Mouse (Mus musculus): ENCODE data around the gene Recql. TPM values are rescaled to one million over a fixed set of nuclear protein-coding genes. Genes with fewer than 3 reads are reported as not detected.

Gene Recql
- polyA plus RNA-seq, 1 experiment from 2014 or later, result 20.5 TPM

GRCm38 (mm10) chr6:142347431-142348385 lies 39.2 kb downstream of the Recql start:
- Histone ChIP-seq H3K4me3 (ENCODE audit: low read length) (no peak overlapping the region), H3K4me1 (ENCODE audit: control insufficient read depth, insufficient read depth, low read length) (peaks cover 4% of the 10 kb centered on the region), H3K27me3 (ENCODE audit: control insufficient read depth, insufficient read depth, low read length) (no peaks in the 10 kb centered on the region), H3K9ac (ENCODE audit: low read length) (no peak overlapping the region), H3K4me2 (ENCODE audit: low read depth, low read length) (no peak overlapping the region), H3K36me3 (ENCODE audit: control insufficient read depth, insufficient read depth) (peaks cover 13% of the 10 kb centered on the region), H3K9me3 (replicated peaks; ENCODE audit: control insufficient read depth, low read length) (no peaks in the 10 kb centered on the region), H3K27ac (ENCODE audit: low read length) (no peak overlapping the region)
- 63% methylated on average over 11 of the region's 11 CpGs for WGBS
- no peak for ATAC-seq (replicated peaks; ENCODE audit: extremely low read depth, insufficient read depth, low FRiP score)

- Histone ChIP-seq H3K9ac (ENCODE audit: low read length) (peak overlapping the region; percentile 82), H3K4me1 (ENCODE audit: control insufficient read depth, insufficient read depth, low read length) (peaks cover 4% of the 10 kb centered on the region), H3K27ac (ENCODE audit: low read length) (no peak overlapping the region), H3K36me3 (ENCODE audit: control insufficient read depth, insufficient read depth) (peaks cover 10% of the 10 kb centered on the region; the same call in 1 of the 2 replicates), H3K4me2 (ENCODE audit: low read depth, low read length) (peak overlapping the region; percentile 77), H3K9me3 (replicated peaks; ENCODE audit: control insufficient read depth, low read length) (no peaks in the 10 kb centered on the region), H3K4me3 (ENCODE audit: low read length) (peak overlapping the region; percentile 95), H3K27me3 (ENCODE audit: control insufficient read depth, insufficient read depth, low read length) (no peaks in the 10 kb centered on the region)
- WGBS, result 44% methylated on average over 12 of the region's 12 CpGs
- ATAC-seq (replicated peaks; ENCODE audit: extremely low read depth, insufficient read depth, low FRiP score), result no peak
These were observed 40.4 kb downstream of the Recql start for GRCm38 (mm10) chr6:142346181-142347110.

GRCm38 (mm10) chr6:142345440-142346038 lies 41.3 kb downstream of the Recql start, which contains the start of gene Pyroxd1:
Gene Pyroxd1, plus strand, starts transcription at chr6:142345654.
- Histone ChIP-seq H3K27me3 (ENCODE audit: control insufficient read depth, insufficient read depth, low read length) (no peaks in the 10 kb centered on the region), H3K9ac (ENCODE audit: low read length) (peak within 1 kb of the TSS; percentile 82), H3K4me2 (ENCODE audit: low read depth, low read length) (peak within 1 kb of the TSS; percentile 77), H3K4me3 (ENCODE audit: low read length) (peak within 1 kb of the TSS; percentile 95), H3K27ac (ENCODE audit: low read length) (peak within 1 kb of the TSS; percentile 84), H3K9me3 (replicated peaks; ENCODE audit: control insufficient read depth, low read length) (no peaks in the 10 kb centered on the region), H3K4me1 (ENCODE audit: control insufficient read depth, insufficient read depth, low read length) (peaks cover 4% of the 10 kb centered on the region), H3K36me3 (ENCODE audit: control insufficient read depth, insufficient read depth) (0 out of 2 replicates have a peak, but pooled peaks cover 6% of the 10 kb centered on the region)
- whole genome bisulfite sequencing, result under 1% methylated on average over 48 of the region's 48 CpGs
- peak; percentile 95 for ATAC-seq (replicated peaks; ENCODE audit: extremely low read depth, insufficient read depth, low FRiP score)

GRCm38 (mm10) chr6:142343561-142343960 lies 43.3 kb downstream of the Recql start:
- no peak overlapping the region for H3K27ac ChIP-seq (ENCODE audit: low read length)
- 51% methylated on average over 2 of the region's 2 CpGs for WGBS
- H3K9me3 ChIP-seq (replicated peaks; ENCODE audit: control insufficient read depth, low read length), result no peaks in the 10 kb centered on the region
- ATAC-seq (replicated peaks; ENCODE audit: extremely low read depth, insufficient read depth, low FRiP score), result no peak
- H3K4me1 ChIP-seq (ENCODE audit: control insufficient read depth, insufficient read depth, low read length), result peaks cover 4% of the 10 kb centered on the region
- no peak overlapping the region for H3K4me2 ChIP-seq (ENCODE audit: low read depth, low read length)
- no peak overlapping the region for H3K9ac ChIP-seq (ENCODE audit: low read length)
- no peak overlapping the region for H3K4me3 ChIP-seq (ENCODE audit: low read length)
- no peaks in the 10 kb centered on the region for H3K36me3 ChIP-seq (ENCODE audit: control insufficient read depth, insufficient read depth)
- H3K27me3 ChIP-seq (ENCODE audit: control insufficient read depth, insufficient read depth, low read length), result no peaks in the 10 kb centered on the region

GRCm38 (mm10) chr6:142339576-142339975 lies 47.3 kb downstream of the Recql start:
- no peaks in the 10 kb centered on the region for H3K27me3 ChIP-seq (ENCODE audit: control insufficient read depth, insufficient read depth, low read length)
- H3K4me1 ChIP-seq (ENCODE audit: control insufficient read depth, insufficient read depth, low read length), result no peaks in the 10 kb centered on the region
- H3K4me2 ChIP-seq (ENCODE audit: low read depth, low read length), result no peak overlapping the region
- no peaks in the 10 kb centered on the region for H3K9me3 ChIP-seq (replicated peaks; ENCODE audit: control insufficient read depth, low read length)
- H3K9ac ChIP-seq (ENCODE audit: low read length), result no peak overlapping the region
- ATAC-seq (replicated peaks; ENCODE audit: extremely low read depth, insufficient read depth, low FRiP score), result no peak
- no peaks in the 10 kb centered on the region for H3K36me3 ChIP-seq (ENCODE audit: control insufficient read depth, insufficient read depth)
- H3K4me3 ChIP-seq (ENCODE audit: low read length), result no peak overlapping the region
- H3K27ac ChIP-seq (ENCODE audit: low read length), result no peak overlapping the region
- 26% methylated on average over 2 of the region's 2 CpGs for WGBS

- Histone ChIP-seq H3K4me3 (ENCODE audit: low read length) (no peak overlapping the region), H3K27me3 (ENCODE audit: control insufficient read depth, insufficient read depth, low read length) (no peaks in the 10 kb centered on the region), H3K27ac (ENCODE audit: low read length) (no peak overlapping the region), H3K9me3 (replicated peaks; ENCODE audit: control insufficient read depth, low read length) (no peaks in the 10 kb centered on the region), H3K36me3 (ENCODE audit: control insufficient read depth, insufficient read depth) (no peaks in the 10 kb centered on the region), H3K9ac (ENCODE audit: low read length) (no peak overlapping the region), H3K4me1 (ENCODE audit: control insufficient read depth, insufficient read depth, low read length) (no peaks in the 10 kb centered on the region), H3K4me2 (ENCODE audit: low read depth, low read length) (no peak overlapping the region)
- no peak for ATAC-seq (replicated peaks; ENCODE audit: extremely low read depth, insufficient read depth, low FRiP score)
- WGBS, result 58% methylated on average over 2 of the region's 2 CpGs
These were observed 47.9 kb downstream of the Recql start for GRCm38 (mm10) chr6:142338961-142339360.

- Histone ChIP-seq H3K9me3 (replicated peaks; ENCODE audit: control insufficient read depth, low read length) (no peaks in the 10 kb centered on the region), H3K4me3 (ENCODE audit: low read length) (no peak overlapping the region), H3K27ac (ENCODE audit: low read length) (no peak overlapping the region), H3K36me3 (ENCODE audit: control insufficient read depth, insufficient read depth) (no peaks in the 10 kb centered on the region), H3K9ac (ENCODE audit: low read length) (no peak overlapping the region), H3K27me3 (ENCODE audit: control insufficient read depth, insufficient read depth, low read length) (no peaks in the 10 kb centered on the region), H3K4me2 (ENCODE audit: low read depth, low read length) (no peak overlapping the region), H3K4me1 (ENCODE audit: control insufficient read depth, insufficient read depth, low read length) (no peaks in the 10 kb centered on the region)
- ATAC-seq (replicated peaks; ENCODE audit: extremely low read depth, insufficient read depth, low FRiP score), result no peak
- 42% methylated on average over 1 of the region's 1 CpGs for WGBS
These were observed 57.7 kb downstream of the Recql start for GRCm38 (mm10) chr6:142329201-142329600.

- no peaks in the 10 kb centered on the region for H3K27me3 ChIP-seq (ENCODE audit: control insufficient read depth, insufficient read depth, low read length)
- H3K9ac ChIP-seq (ENCODE audit: low read length), result no peak overlapping the region
- no peaks in the 10 kb centered on the region for H3K36me3 ChIP-seq (ENCODE audit: control insufficient read depth, insufficient read depth)
- no peaks in the 10 kb centered on the region for H3K9me3 ChIP-seq (replicated peaks; ENCODE audit: control insufficient read depth, low read length)
- ATAC-seq (replicated peaks; ENCODE audit: extremely low read depth, insufficient read depth, low FRiP score), result no peak
- WGBS, result 71% methylated on average over 3 of the region's 3 CpGs
- no peak overlapping the region for H3K4me3 ChIP-seq (ENCODE audit: low read length)
- no peaks in the 10 kb centered on the region for H3K4me1 ChIP-seq (ENCODE audit: control insufficient read depth, insufficient read depth, low read length)
- H3K27ac ChIP-seq (ENCODE audit: low read length), result no peak overlapping the region
- H3K4me2 ChIP-seq (ENCODE audit: low read depth, low read length), result no peak overlapping the region
These were observed 60.3 kb downstream of the Recql start for GRCm38 (mm10) chr6:142326598-142326997.
